Mouse (Mus musculus): Measurements from ENCODE around the gene Shtn1. TPM values are rescaled to one million over a fixed set of nuclear protein-coding genes. Genes with fewer than 3 reads are reported as not detected.

Shtn1 gene
- polyA plus RNA-seq, 1 experiment from 2014 or later, result 2.7 TPM

GRCm38 (mm10) chr19:59058105-59058504, 17.8 kb downstream of the Shtn1 start:
- WGBS, result 80% methylated on average over 4 of the region's 4 CpGs
- no peak overlapping the region for H3K27ac ChIP-seq (ENCODE audit: low read depth, low read length)
- no peak overlapping the region for H3K4me3 ChIP-seq (ENCODE audit: low read depth, low read length)
- H3K9me3 ChIP-seq (ENCODE audit: control insufficient read depth, low read length), result no peaks in the 10 kb centered on the region
- no peaks in the 10 kb centered on the region for H3K4me1 ChIP-seq (ENCODE audit: control insufficient read depth, insufficient read depth, low read length)
- no peak overlapping the region for H3K9ac ChIP-seq (ENCODE audit: low read length)
- DNase-seq (ENCODE audit: low spot score), result no peak
- no peak overlapping the region for H3K4me2 ChIP-seq (ENCODE audit: low read depth)
- H3K36me3 ChIP-seq (ENCODE audit: control insufficient read depth, insufficient read depth, low read length), result no peaks in the 10 kb centered on the region
- ATAC-seq (ENCODE audit: insufficient read depth, low FRiP score, low TSS enrichment), result no peak
- no peaks in the 10 kb centered on the region for H3K27me3 ChIP-seq (ENCODE audit: control insufficient read depth, insufficient read depth, low read length)

GRCm38 (mm10) chr19:59057366-59057765, 18.5 kb downstream of the Shtn1 start:
- no peak for DNase-seq (ENCODE audit: low spot score)

GRCm38 (mm10) chr19:59054632-59054951, 21.3 kb downstream of the Shtn1 start:
- no peak for ATAC-seq (ENCODE audit: insufficient read depth, low FRiP score, low TSS enrichment)
- no peak overlapping the region for H3K4me3 ChIP-seq (ENCODE audit: low read depth, low read length)
- no peaks in the 10 kb centered on the region for H3K4me1 ChIP-seq (ENCODE audit: control insufficient read depth, insufficient read depth, low read length)
- H3K4me2 ChIP-seq (ENCODE audit: low read depth), result no peak overlapping the region
- DNase-seq (ENCODE audit: low spot score), result no peak
- no peak overlapping the region for H3K9ac ChIP-seq (ENCODE audit: low read length)
- H3K27me3 ChIP-seq (ENCODE audit: control insufficient read depth, insufficient read depth, low read length), result no peaks in the 10 kb centered on the region
- WGBS, result 89% methylated on average over 6 of the region's 6 CpGs
- H3K9me3 ChIP-seq (ENCODE audit: control insufficient read depth, low read length), result no peaks in the 10 kb centered on the region
- no peaks in the 10 kb centered on the region for H3K36me3 ChIP-seq (ENCODE audit: control insufficient read depth, insufficient read depth, low read length)
- no peak overlapping the region for H3K27ac ChIP-seq (ENCODE audit: low read depth, low read length)

More at GRCm38 (mm10) chr19:59057366-59057765, 18.5 kb downstream of the Shtn1 start:
- H3K27me3 ChIP-seq (ENCODE audit: control insufficient read depth, insufficient read depth, low read length), result no peaks in the 10 kb centered on the region
- H3K27ac ChIP-seq (ENCODE audit: low read depth, low read length), result no peak overlapping the region
- WGBS, result 27% methylated on average over 5 of the region's 5 CpGs
- ATAC-seq (ENCODE audit: insufficient read depth, low FRiP score, low TSS enrichment), result no peak
- no peak overlapping the region for H3K9ac ChIP-seq (ENCODE audit: low read length)
- H3K4me3 ChIP-seq (ENCODE audit: low read depth, low read length), result no peak overlapping the region
- no peaks in the 10 kb centered on the region for H3K36me3 ChIP-seq (ENCODE audit: control insufficient read depth, insufficient read depth, low read length)
- no peaks in the 10 kb centered on the region for H3K9me3 ChIP-seq (ENCODE audit: control insufficient read depth, low read length)
- no peak overlapping the region for H3K4me2 ChIP-seq (ENCODE audit: low read depth)
- no peaks in the 10 kb centered on the region for H3K4me1 ChIP-seq (ENCODE audit: control insufficient read depth, insufficient read depth, low read length)

- H3K4me2 ChIP-seq (ENCODE audit: low read depth), result no peak overlapping the region
- H3K9me3 ChIP-seq (ENCODE audit: control insufficient read depth, low read length), result no peaks in the 10 kb centered on the region
- no peak overlapping the region for H3K27ac ChIP-seq (ENCODE audit: low read depth, low read length)
- H3K9ac ChIP-seq (ENCODE audit: low read length), result no peak overlapping the region
- WGBS, result 88% methylated on average over 6 of the region's 6 CpGs
- H3K27me3 ChIP-seq (ENCODE audit: control insufficient read depth, insufficient read depth, low read length), result no peaks in the 10 kb centered on the region
- no peak for DNase-seq (ENCODE audit: low spot score)
- no peak overlapping the region for H3K4me3 ChIP-seq (ENCODE audit: low read depth, low read length)
- H3K4me1 ChIP-seq (ENCODE audit: control insufficient read depth, insufficient read depth, low read length), result no peaks in the 10 kb centered on the region
- ATAC-seq (ENCODE audit: insufficient read depth, low FRiP score, low TSS enrichment), result no peak
- H3K36me3 ChIP-seq (ENCODE audit: control insufficient read depth, insufficient read depth, low read length), result no peaks in the 10 kb centered on the region
Measured at GRCm38 (mm10) chr19:59053931-59054631, 21.8 kb downstream of the Shtn1 start.

GRCm38 (mm10) chr19:59052783-59053490, 23.0 kb downstream of the Shtn1 start:
- 75% methylated on average over 9 of the region's 9 CpGs for WGBS

GRCm38 (mm10) chr19:59052053-59052452, 23.8 kb downstream of the Shtn1 start:
- Histone ChIP-seq H3K4me3 (ENCODE audit: low read depth, low read length) (no peak overlapping the region), H3K4me2 (ENCODE audit: low read depth) (no peak overlapping the region), H3K9ac (ENCODE audit: low read length) (no peak overlapping the region), H3K27me3 (ENCODE audit: control insufficient read depth, insufficient read depth, low read length) (no peaks in the 10 kb centered on the region), H3K4me1 (ENCODE audit: control insufficient read depth, insufficient read depth, low read length) (no peaks in the 10 kb centered on the region), H3K27ac (ENCODE audit: low read depth, low read length) (no peak overlapping the region), H3K36me3 (ENCODE audit: control insufficient read depth, insufficient read depth, low read length) (no peaks in the 10 kb centered on the region), H3K9me3 (ENCODE audit: control insufficient read depth, low read length) (no peaks in the 10 kb centered on the region)
- DNase-seq (ENCODE audit: low spot score) (no peak), ATAC-seq (ENCODE audit: insufficient read depth, low FRiP score, low TSS enrichment) (no peak)
- WGBS, result 80% methylated on average over 4 of the region's 4 CpGs

More at GRCm38 (mm10) chr19:59052783-59053490, 23.0 kb downstream of the Shtn1 start:
- H3K4me2 ChIP-seq (ENCODE audit: low read depth), result no peak overlapping the region
- ATAC-seq (ENCODE audit: insufficient read depth, low FRiP score, low TSS enrichment), result no peak
- DNase-seq (ENCODE audit: low spot score), result no peak
- no peaks in the 10 kb centered on the region for H3K4me1 ChIP-seq (ENCODE audit: control insufficient read depth, insufficient read depth, low read length)
- no peak overlapping the region for H3K4me3 ChIP-seq (ENCODE audit: low read depth, low read length)
- H3K9ac ChIP-seq (ENCODE audit: low read length), result no peak overlapping the region
- H3K36me3 ChIP-seq (ENCODE audit: control insufficient read depth, insufficient read depth, low read length), result no peaks in the 10 kb centered on the region
- no peaks in the 10 kb centered on the region for H3K9me3 ChIP-seq (ENCODE audit: control insufficient read depth, low read length)
- H3K27ac ChIP-seq (ENCODE audit: low read depth, low read length), result no peak overlapping the region
- no peaks in the 10 kb centered on the region for H3K27me3 ChIP-seq (ENCODE audit: control insufficient read depth, insufficient read depth, low read length)

GRCm38 (mm10) chr19:59051622-59052021, 24.3 kb downstream of the Shtn1 start:
- Histone ChIP-seq H3K9me3 (ENCODE audit: control insufficient read depth, low read length) (no peaks in the 10 kb centered on the region), H3K4me1 (ENCODE audit: control insufficient read depth, insufficient read depth, low read length) (no peaks in the 10 kb centered on the region), H3K9ac (ENCODE audit: low read length) (no peak overlapping the region), H3K27me3 (ENCODE audit: control insufficient read depth, insufficient read depth, low read length) (no peaks in the 10 kb centered on the region), H3K27ac (ENCODE audit: low read depth, low read length) (no peak overlapping the region), H3K4me3 (ENCODE audit: low read depth, low read length) (no peak overlapping the region), H3K4me2 (ENCODE audit: low read depth) (no peak overlapping the region), H3K36me3 (ENCODE audit: control insufficient read depth, insufficient read depth, low read length) (no peaks in the 10 kb centered on the region)
- WGBS, result 90% methylated on average over 9 of the region's 9 CpGs
- no peak for DNase-seq (ENCODE audit: low spot score)
- ATAC-seq (ENCODE audit: insufficient read depth, low FRiP score, low TSS enrichment), result no peak

GRCm38 (mm10) chr19:59048852-59049251, 27.0 kb downstream of the Shtn1 start:
- ATAC-seq (ENCODE audit: insufficient read depth, low FRiP score, low TSS enrichment) (no peak), DNase-seq (ENCODE audit: low spot score) (no peak)
- H3K4me1 ChIP-seq (ENCODE audit: control insufficient read depth, insufficient read depth, low read length), result no peaks in the 10 kb centered on the region
- no peak overlapping the region for H3K9ac ChIP-seq (ENCODE audit: low read length)
- H3K4me3 ChIP-seq (ENCODE audit: low read depth, low read length), result no peak overlapping the region
- no peaks in the 10 kb centered on the region for H3K36me3 ChIP-seq (ENCODE audit: control insufficient read depth, insufficient read depth, low read length)
- H3K27me3 ChIP-seq (ENCODE audit: control insufficient read depth, insufficient read depth, low read length), result no peaks in the 10 kb centered on the region
- H3K9me3 ChIP-seq (ENCODE audit: control insufficient read depth, low read length), result no peaks in the 10 kb centered on the region
- H3K4me2 ChIP-seq (ENCODE audit: low read depth), result no peak overlapping the region
- no peak overlapping the region for H3K27ac ChIP-seq (ENCODE audit: low read depth, low read length)
- 85% methylated on average over 6 of the region's 6 CpGs for WGBS

GRCm38 (mm10) chr19:59047511-59047910, 28.4 kb downstream of the Shtn1 start:
- Histone ChIP-seq H3K36me3 (ENCODE audit: control insufficient read depth, insufficient read depth, low read length) (no peaks in the 10 kb centered on the region), H3K4me3 (ENCODE audit: low read depth, low read length) (no peak overlapping the region), H3K9ac (ENCODE audit: low read length) (no peak overlapping the region), H3K4me2 (ENCODE audit: low read depth) (no peak overlapping the region), H3K27me3 (ENCODE audit: control insufficient read depth, insufficient read depth, low read length) (no peaks in the 10 kb centered on the region), H3K4me1 (ENCODE audit: control insufficient read depth, insufficient read depth, low read length) (no peaks in the 10 kb centered on the region), H3K27ac (ENCODE audit: low read depth, low read length) (no peak overlapping the region), H3K9me3 (ENCODE audit: control insufficient read depth, low read length) (no peaks in the 10 kb centered on the region)
- 75% methylated on average over 5 of the region's 5 CpGs for WGBS
- ATAC-seq (ENCODE audit: insufficient read depth, low FRiP score, low TSS enrichment) (no peak), DNase-seq (ENCODE audit: low spot score) (no peak)

Data from neural tube, embryonic 11.5 days (tissue).